Mouse (Mus musculus) thymus, postnatal 10 days (tissue): Measurements from ENCODE around the gene Ccdc33.

Experiments
- DNase-seq, 2 experiments: peaks; one replicate each; pipeline ENCODE4 v3.0.0; 2021; ENCODE audit warnings: low spot score in 2 of 2

The Ccdc33 gene

GRCm38 (mm10) chr9:58012935-58013334 is 105.7 kb downstream of the Ccdc33 start:
- DNase-seq, result no peak

GRCm38 (mm10) chr9:58012486-58012885 is 106.1 kb downstream of the Ccdc33 start:
- no peak for DNase-seq

GRCm38 (mm10) chr9:58011552-58011951 is 107.1 kb downstream of the Ccdc33 start:
- no peak for DNase-seq

- no peak for DNase-seq
Observed at GRCm38 (mm10) chr9:58011027-58011426, 107.6 kb downstream of the Ccdc33 start.

- no peak for DNase-seq
Observed at GRCm38 (mm10) chr9:58009588-58009987, 109.0 kb downstream of the Ccdc33 start.

GRCm38 (mm10) chr9:58009015-58009362 is 109.6 kb downstream of the Ccdc33 start:
- DNase-seq, result no peak

DNA sequence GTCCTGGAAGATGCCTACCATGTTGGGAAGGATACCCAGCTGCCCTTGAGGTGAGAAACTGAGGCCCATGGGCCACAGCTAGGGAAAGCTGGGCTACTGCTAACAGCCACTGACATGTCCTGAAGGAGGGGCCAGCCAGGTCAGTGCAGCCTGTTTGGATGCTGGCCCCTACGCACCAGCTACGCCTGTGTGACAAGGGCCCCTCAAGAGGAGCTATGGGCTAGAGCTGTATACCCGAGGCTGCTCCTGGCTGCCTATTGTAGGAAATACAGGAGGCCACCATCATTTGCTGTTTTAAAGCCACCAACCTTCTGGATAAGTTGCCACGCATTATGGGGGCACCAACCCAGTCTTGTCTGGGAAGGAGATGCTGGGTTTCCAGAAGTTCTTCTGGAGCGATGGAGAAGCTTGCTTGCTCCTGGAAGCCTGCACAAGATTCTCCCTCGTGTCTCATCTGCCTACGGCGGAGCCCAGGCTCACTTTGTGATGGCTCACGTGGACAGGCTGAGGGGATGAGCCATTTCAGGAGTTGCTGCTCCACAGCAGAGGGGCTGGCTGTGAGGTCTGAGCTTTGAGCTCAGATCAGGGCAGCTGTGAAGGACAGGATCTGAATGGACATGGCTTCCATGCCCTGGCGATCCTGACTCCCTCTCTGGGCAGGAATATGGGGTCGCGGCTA is 110.1 kb downstream of the Ccdc33 start:
- DNase-seq, result no peak

GRCm38 (mm10) chr9:58005753-58006461 is 112.7 kb downstream of the Ccdc33 start, which contains the start of gene Cyp11a1:
Gene Cyp11a1 (plus strand): TSS chr9:58006411.
- no peak for DNase-seq

- no peak for DNase-seq
Observed at GRCm38 (mm10) chr9:58003272-58003671, 115.4 kb downstream of the Ccdc33 start.

DNA sequence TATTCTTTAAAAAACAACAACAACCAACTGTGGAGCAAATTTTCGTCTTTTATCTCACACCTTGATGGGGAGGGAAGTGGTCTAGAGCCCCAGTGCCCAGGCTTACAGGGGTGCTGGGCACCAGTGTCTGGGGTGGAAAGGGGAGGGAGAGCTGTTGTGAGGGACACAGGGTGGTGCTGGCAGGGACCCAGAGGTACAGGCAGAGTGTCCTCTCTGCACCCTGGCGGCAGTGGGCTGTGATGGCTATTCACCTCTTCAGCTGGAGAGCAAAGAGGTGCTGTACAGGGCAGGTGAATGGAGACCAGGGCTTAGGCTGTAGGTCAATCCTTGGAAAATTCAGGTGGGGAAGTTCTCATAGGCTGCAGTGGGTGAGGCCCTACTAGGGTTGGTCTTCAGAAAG is 118.9 kb downstream of the Ccdc33 start:
- DNase-seq, result no peak

- DNase-seq, result no peak
Observed at GRCm38 (mm10) chr9:57998685-57999084, 119.9 kb downstream of the Ccdc33 start.

DNA sequence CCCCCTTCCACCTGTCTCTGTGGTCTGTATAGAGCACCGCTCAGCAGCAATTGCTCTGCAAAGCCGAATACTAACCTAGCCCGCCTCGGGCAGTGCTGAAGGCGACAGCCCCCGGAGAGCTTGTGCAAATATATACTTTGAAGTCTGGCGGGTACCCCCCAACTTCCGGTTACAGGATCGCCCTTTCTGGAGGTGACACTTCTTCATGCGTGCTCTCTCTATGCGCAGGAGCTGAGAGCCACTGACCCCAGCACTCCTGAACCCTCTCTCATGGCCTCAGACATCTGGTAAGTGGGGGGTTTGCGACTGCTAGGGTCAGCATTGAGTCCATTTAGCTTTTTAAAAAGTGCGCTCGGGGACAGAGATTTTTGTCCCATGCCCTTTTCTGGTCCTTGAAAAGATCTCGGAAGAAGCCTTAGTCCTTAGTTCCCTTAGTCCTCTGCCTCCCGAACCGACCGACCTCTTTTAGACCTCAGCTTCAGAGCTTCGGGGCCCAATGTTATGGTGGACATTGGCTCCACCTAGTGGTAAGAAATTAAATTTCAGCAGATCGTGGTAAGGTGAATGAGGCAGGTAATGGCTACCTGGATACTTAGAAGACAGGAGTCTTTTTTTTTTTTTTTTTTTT is 120.5 kb downstream of the Ccdc33 start:
- peak; percentile 89 to 94 for DNase-seq

GRCm38 (mm10) chr9:57997511-57998031 is 121.1 kb downstream of the Ccdc33 start:
- DNase-seq, result no peak

GRCm38 (mm10) chr9:57995282-57995681 is 123.3 kb downstream of the Ccdc33 start:
- peak; percentile 79 to 85 for DNase-seq

- DNase-seq, result no peak
Observed at GRCm38 (mm10) chr9:57992781-57993591, 125.6 kb downstream of the Ccdc33 start.

DNA sequence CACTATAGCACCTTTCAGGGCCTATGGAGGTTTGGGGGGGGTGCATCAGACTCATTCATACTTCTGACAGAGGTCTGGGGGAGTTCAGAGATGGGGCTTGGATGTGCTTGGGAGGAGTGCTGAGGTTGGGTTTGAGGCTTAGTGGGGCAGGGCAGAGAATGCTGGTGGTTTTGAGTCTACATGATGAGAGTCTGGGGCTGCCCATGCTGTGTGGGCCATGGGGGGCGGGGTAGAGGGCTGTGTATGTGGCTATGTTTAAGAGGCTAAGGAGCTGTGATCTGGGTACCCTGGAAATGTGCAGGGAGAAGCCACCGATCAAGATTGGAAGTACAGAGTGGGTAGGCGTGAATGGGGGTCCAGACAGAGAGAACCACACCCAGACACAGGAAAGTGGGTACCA is 126.6 kb downstream of the Ccdc33 start:
- no peak for DNase-seq

GRCm38 (mm10) chr9:57990438-57991110 is 128.0 kb downstream of the Ccdc33 start:
- no peak for DNase-seq

- no peak for DNase-seq
Observed at GRCm38 (mm10) chr9:57989309-57989708, 129.3 kb downstream of the Ccdc33 start.

GRCm38 (mm10) chr9:57988098-57988497 is 130.5 kb downstream of the Ccdc33 start:
- DNase-seq, result no peak

DNA sequence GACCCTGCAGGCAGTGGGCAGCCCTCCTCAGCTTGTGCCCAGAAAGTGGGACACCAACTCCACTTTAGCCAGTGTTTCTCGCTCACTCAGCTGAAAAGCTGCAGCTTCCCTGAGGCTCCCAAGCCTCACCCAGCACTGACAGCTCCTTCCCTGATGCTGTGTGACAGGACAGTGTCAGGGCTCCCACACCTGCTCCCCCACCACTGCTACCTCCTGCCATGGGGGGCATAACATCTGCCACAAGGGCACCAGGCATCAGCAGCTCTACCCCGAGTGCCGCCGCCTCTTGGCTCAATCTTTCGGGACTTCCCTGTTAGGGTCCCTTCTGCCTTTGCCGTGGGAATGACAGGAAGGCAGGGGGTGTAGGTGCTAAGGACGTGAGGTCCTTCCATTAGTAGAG is 132.3 kb downstream of the Ccdc33 start:
- DNase-seq, result peak; percentile 69 to 70

DNA sequence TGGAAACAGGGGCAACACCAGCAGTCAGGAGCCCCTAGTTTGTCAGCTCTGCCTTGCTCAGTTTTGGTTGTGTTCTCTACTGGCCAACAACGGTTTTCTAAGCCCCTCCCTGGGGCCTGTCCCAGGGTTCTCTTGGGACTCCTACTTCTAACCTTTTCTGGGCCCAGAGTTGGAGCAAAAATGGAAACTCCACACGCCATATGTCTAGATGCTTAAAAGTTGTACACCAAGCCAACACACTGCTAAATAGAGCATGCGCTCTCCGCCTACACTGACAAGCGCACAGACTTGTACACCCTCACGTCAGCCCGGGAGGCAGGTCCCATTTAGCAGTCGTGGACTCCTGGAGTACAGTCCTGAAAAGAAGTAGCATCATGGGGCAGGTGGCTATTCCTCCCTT is 133.3 kb downstream of the Ccdc33 start:
- no peak for DNase-seq
